Mouse (Mus musculus) CH12.LX (cell line): ENCODE measurements around the gene Tbata.

Source experiments
- CTCF ChIP-seq, 2 experiments: IDR thresholded peaks in 1 of 2; conservative IDR thresholded peaks in 1 of 2; 2 replicates each; pipeline ENCODE4 v1.5.1; 2011 to 2012; ENCODE audit warnings: low read depth in 2 of 2, low read length in 2 of 2, improper control_type of control experiment in 1 of 2, inconsistent platforms in 1 of 2, mild to moderate bottlenecking in 1 of 2, moderate library complexity in 1 of 2
- GABPA ChIP-seq: IDR thresholded peaks from 2 replicates; pipeline ENCODE4 v1.6.1; 2012; ENCODE audit warnings: low read depth, low read length, improper control_type of control experiment, inconsistent platforms; ENCODE audit not compliant: insufficient replicate concordance
- MAX ChIP-seq: IDR thresholded peaks from 2 replicates; pipeline ENCODE4 v1.6.1; 2011; ENCODE audit warnings: low read length, improper control_type of control experiment
- POLR2A ChIP-seq: IDR thresholded peaks from 2 replicates; pipeline ENCODE4 v1.6.1; 2011; ENCODE audit warnings: low read depth, mild to moderate bottlenecking, improper control_type of control experiment, low read length

DNA sequence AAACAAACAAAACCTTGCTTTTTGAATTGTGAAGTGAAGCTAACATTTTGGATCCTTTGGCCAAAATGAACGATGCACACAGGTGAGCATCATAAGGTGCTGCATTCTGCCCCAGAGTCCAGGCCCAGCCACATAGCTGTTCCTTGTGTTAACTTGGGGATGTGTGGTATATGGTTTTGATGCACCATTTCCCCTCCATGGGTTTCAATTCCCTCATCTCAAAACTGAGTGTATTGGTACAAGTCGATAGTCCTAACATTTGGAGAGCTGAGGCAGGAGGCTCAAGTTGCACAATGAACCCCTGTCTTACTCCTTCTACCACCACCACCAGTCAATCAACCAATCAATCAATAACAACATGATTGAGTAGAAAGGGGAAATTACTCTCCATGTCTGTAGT, 15.3 kb upstream of the Tbata start:
- TF ChIP-seq POLR2A (no peak), GABPA (no peak), CTCF (conservative IDR thresholded peaks at IDR 0.05 in 1 of 2, IDR thresholded peaks at IDR 0.05 in 1 of 2; ENCODE audit: low read depth in 2 of 2, low read length in 2 of 2) (no peak), MAX (no peak)
